In the genomic region with DNA sequence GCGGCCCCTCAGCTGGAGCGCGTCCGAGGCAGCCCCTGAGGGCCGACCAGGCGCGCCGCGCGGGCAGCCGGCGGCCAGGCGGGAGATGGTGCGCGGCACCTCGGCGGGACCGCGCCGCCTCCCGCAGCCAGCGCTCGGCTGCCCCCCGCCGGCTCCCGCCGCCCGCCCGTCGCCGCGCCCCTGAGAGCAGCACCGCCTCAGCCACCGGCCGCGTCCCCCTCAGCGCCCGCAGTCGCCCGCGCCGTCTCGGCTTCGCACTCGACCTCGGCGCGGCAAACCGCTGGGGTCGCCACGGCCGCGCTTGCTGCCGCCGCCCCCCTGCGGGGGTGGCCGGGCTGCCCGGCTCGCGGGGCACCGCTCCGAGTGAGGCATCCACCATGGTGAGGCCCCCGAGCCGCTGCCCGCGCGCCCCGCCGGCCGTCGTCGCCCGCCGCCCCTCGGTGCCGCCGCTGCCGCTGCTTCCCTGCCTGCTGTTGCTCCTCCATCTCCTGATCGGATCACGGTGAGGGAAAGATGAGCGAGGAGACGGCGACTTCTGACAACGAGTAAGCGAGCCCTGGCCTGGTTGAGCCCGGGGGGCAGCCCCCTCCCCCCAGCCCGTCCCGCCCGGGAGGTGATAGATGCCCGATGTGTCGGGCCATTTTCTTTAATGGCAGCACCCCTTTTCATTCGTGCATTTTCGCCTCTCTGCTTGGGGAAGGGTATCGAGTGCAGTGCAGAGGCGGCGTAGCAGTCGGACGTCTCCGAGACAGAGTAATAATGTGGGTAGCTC, we compare ENCODE assay signal across 8 mouse cellular contexts. TPM values are rescaled to one million over a fixed set of nuclear protein-coding genes. Genes with fewer than 3 reads are reported as not detected.
DNase-seq lines count a peak whose midpoint lies in the region; ATAC-seq and TF ChIP-seq lines count a peak whose summit lies in the region.

A gene (plus strand): TSS at position 163 of the 772 bp plus-strand sequence.

- no peak for DNase-seq in gastrocnemius, adult 2 months
- DNase-seq in gastrocnemius, adult 18-20 months (ENCODE audit: low spot score): no peak
- DNase-seq in adrenal gland, adult 18-20 months (ENCODE audit: low spot score in 2 of 2): peak; percentile 56 to 60
- peak; percentile 48 for DNase-seq in heart, postnatal 10 days
- DNase-seq in layer of hippocampus, adult 2 months (ENCODE audit: low spot score in 2 of 2): peak in 1 of 2 experiments; percentile 35
- DNase-seq in lung, postnatal 0 days (ENCODE audit: low spot score): no peak
- peak; percentile 40 for DNase-seq in right cerebral cortex, postnatal 4 days

- WGBS in embryonic facial prominence, embryonic 12.5 days: under 1% methylated on average over 69 of the region's 99 CpGs
- 1% methylated on average over 64 of the region's 99 CpGs for WGBS in lung, postnatal 0 days

- peak within 1 kb of the TSS; percentile 69 for H3K4me2 ChIP-seq in embryonic facial prominence, embryonic 12.5 days (replicated peaks)
- peak within 1 kb of the TSS; percentile 60 for H3K4me2 ChIP-seq in lung, postnatal 0 days (replicated peaks; ENCODE audit: low read depth, low read length)

- intact Hi-C loops in gastrocnemius, adult 2 months (cut with DNase I): loop anchor here (2.0 to 5.0 kb wide), 2 partner anchors 57 to 224 kb away; no protein-coding TSS in a partner anchor
- intact Hi-C loops in heart, postnatal 10 days (cut with DNase I): loop anchor here (2.0 to 5.0 kb wide), 5 partner anchors 103 to 221 kb away; no protein-coding TSS in a partner anchor

- no peak for TF ChIP-seq CTCF in gastrocnemius, adult 2 months (IDR thresholded peaks at IDR 0.05)
- no peak for TF ChIP-seq CTCF in layer of hippocampus, adult 2 months (conservative IDR thresholded peaks at IDR 0.05)
- no peak for TF ChIP-seq CTCF in lung, postnatal 0 days (IDR thresholded peaks at IDR 0.05)

- H3K9me3 ChIP-seq in embryonic facial prominence, embryonic 12.5 days: no peaks in the 10 kb centered on the region
- H3K9me3 ChIP-seq in lung, postnatal 0 days (ENCODE audit: low read length): no peaks in the 10 kb centered on the region

- peak within 1 kb of the TSS; percentile 82 for H3K4me3 ChIP-seq in gastrocnemius, adult 2 months
- H3K4me3 ChIP-seq in embryonic facial prominence, embryonic 12.5 days: peak within 1 kb of the TSS; percentile 89
- H3K4me3 ChIP-seq in layer of hippocampus, adult 2 months: peak within 1 kb of the TSS; percentile 75
- H3K4me3 ChIP-seq in lung, postnatal 0 days (ENCODE audit: low read depth, low read length): peak within 1 kb of the TSS; percentile 98

- H3K27ac ChIP-seq in gastrocnemius, adult 2 months: peak within 1 kb of the TSS; percentile 98
- peak within 1 kb of the TSS; percentile 100 for H3K27ac ChIP-seq in embryonic facial prominence, embryonic 12.5 days
- H3K27ac ChIP-seq in layer of hippocampus, adult 2 months: peak within 1 kb of the TSS; percentile 99
- peak within 1 kb of the TSS; percentile 100 for H3K27ac ChIP-seq in lung, postnatal 0 days (ENCODE audit: low read length)

- TF ChIP-seq EP300 in lung, postnatal 0 days (IDR thresholded peaks at IDR 0.05): no peak

- peak within 1 kb of the TSS; percentile 99 for H3K9ac ChIP-seq in embryonic facial prominence, embryonic 12.5 days
- peak within 1 kb of the TSS; percentile 93 for H3K9ac ChIP-seq in lung, postnatal 0 days (replicated peaks; ENCODE audit: low read depth)

- no peaks in the 10 kb centered on the region for H3K36me3 ChIP-seq in embryonic facial prominence, embryonic 12.5 days
- H3K36me3 ChIP-seq in lung, postnatal 0 days (ENCODE audit: insufficient read depth, low read length): no peaks in the 10 kb centered on the region

- ATAC-seq in embryonic facial prominence, embryonic 12.5 days (ENCODE audit: insufficient number of reproducible peaks, insufficient read depth, low FRiP score, low TSS enrichment): no peak; the same call in none of the 2 replicates
- ATAC-seq in lung, postnatal 0 days: peak; percentile 2; the same call in 1 of the 2 replicates

- H3K4me1 ChIP-seq in embryonic facial prominence, embryonic 12.5 days: peaks cover 11% of the 10 kb centered on the region; the same call in 1 of the 2 replicates
- H3K4me1 ChIP-seq in lung, postnatal 0 days (ENCODE audit: insufficient read depth, low read depth, low read length): peaks cover 7% of the 10 kb centered on the region; the same call in 1 of the 2 replicates

- H3K27me3 ChIP-seq in embryonic facial prominence, embryonic 12.5 days: no peaks in the 10 kb centered on the region
- no peaks in the 10 kb centered on the region for H3K27me3 ChIP-seq in lung, postnatal 0 days (replicated peaks; ENCODE audit: insufficient read depth, low read length)

RNA-seq across cellular contexts. Expression of the gene that starts here (rescaled TPM):
- total RNA-seq in gastrocnemius, adult 2 months (2021): 1 to 10 TPM; 5.0 to 7.3 TPM
- 1 to 10 TPM; 4.6 to 5.8 TPM for total RNA-seq in gastrocnemius, adult 18-20 months (2021)
- 10 to 100 TPM; 51.6 to 78.9 TPM for total RNA-seq in adrenal gland, adult 18-20 months (2021)
- 26.4 and 27.0 TPM in 2 replicates for polyA plus RNA-seq in embryonic facial prominence, embryonic 12.5 days (2016; fragmentation: Nextera tagmentation; extraction: Ambion mirVana)
- 10 to 100 TPM; 23.7 to 30.8 TPM for total RNA-seq in heart, postnatal 10 days (2021)
- total RNA-seq in layer of hippocampus, adult 2 months (2021): 10 to 100 TPM; 97.0 to 97.4 TPM
- 12.5 and 17.3 TPM in 2 replicates for polyA plus RNA-seq in lung, postnatal 0 days (2015; fragmentation: Nextera tagmentation; extraction: Ambion mirVana)

Comparison
In these comparisons a context has a peak if more than half of its experiments do, and no peak if none do; other contexts are left out.
1. DNase-seq: peak in adrenal gland, adult 18-20 months (2 of 2), heart, postnatal 10 days (2 of 2) and right cerebral cortex, postnatal 4 days (single experiment); none in gastrocnemius, adult 2 months (single experiment), gastrocnemius, adult 18-20 months (single experiment) and lung, postnatal 0 days (single experiment).
2. Peak in every context shown above with its lines, with median percentiles within 50 percentile points of each other: H3K27ac ChIP-seq and H3K4me3 ChIP-seq.